Mouse (Mus musculus) left cerebral cortex, postnatal 25 days (tissue): ENCODE measurements at regions not wholly inside any gene's neighbourhood (a gene's known extent, or its start where the extent isn't known, plus 50 kb on each side); places are given as distances from the start of the nearest gene placed in this dataset.

Experiments
- DNase-seq, 2 experiments: peaks; one replicate each; pipeline ENCODE4 v3.0.0; 2022; ENCODE audit warnings: low spot score in 2 of 2, mixed read lengths in 1 of 2
- intact Hi-C: fragments of 180-260 bp; cut with DNase I; formaldehyde crosslinking; loops from one replicate; pipeline ENCODE4 v1.15.1; 2025

DNA sequence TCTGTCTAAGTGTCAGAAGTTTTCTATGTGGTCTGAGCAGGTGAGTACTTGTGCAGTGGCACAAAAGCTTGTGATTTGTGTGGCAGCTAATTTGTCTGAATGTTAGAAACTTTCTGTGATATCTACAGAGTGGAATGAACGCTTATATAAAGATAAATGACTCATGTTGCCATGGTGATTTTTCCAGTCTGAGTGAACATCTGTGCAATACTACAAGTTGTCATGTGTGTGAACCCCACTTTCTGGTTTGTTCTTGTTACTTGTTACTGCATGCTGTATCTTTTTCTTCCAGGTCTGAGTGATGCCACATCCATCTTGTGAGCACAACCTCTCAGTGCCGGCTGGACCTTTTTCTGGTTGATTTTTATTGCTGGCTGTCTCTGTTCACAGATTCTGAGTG lies 96.8 kb downstream of the Btbd35f7 start:
- peak; percentile 1 to 48 for DNase-seq
- intact Hi-C loops: no loop called here

- intact Hi-C loops: no loop called here
- no peak for DNase-seq
Observed at GRCm38 (mm10) chrX:5798433-5798832, 129.6 kb downstream of the Btbd35f7 start.

DNA sequence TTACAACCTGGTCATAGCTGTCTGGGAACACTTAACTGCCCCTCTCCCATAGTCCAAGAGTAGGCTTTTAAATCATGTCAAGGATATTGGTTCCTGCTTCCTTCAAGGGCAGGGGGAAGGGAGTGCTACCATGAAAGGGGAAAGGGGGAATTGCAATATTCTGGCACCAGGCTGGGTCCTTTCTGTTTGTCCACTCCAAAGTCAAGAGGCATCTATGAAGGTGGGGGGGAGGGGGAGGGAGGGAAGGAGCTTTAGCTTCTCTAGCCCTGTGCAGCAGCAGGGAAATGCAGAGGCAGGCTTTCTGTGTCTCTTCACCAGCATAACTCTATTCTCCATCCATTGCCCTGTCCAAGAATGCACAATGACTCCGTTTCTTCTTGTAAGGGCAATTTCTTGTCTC lies 130.0 kb downstream of the Btbd35f7 start:
- intact Hi-C loops: no loop called here
- no peak for DNase-seq

DNA sequence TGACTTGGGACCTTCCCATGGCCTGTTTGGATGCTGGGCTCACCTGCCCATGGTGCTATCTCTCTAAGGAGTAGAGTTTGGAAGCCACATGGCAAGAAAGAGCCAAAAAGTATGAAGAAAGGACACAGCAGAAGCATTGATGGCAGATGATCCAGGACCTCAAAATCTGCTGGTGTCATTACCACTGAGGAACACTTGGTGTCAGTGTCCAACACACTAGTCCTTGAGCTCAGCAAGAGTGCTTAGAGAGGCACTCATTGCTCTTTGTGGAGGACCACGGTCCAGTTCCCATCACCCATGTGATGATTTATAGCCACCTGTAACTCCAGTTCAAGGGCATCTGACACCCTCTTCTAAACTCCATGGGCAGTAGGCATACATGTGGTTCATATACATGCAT lies 134.3 kb downstream of the Btbd35f7 start:
- intact Hi-C loops: loop anchor here (10.0 kb wide), 1 partner anchor 282 kb away; the partner anchor contains the start of gene AU022751
- DNase-seq: peak in 1 of 2 experiments; percentile 1
